Mouse (Mus musculus) myocyte (in vitro differentiated cells): ENCODE measurements around the gene Gm9918.

Source experiments
- CEBPB ChIP-seq: IDR thresholded peaks from 2 replicates; pipeline ENCODE4 v1.6.1; 2011; ENCODE audit warnings: mild to moderate bottlenecking, moderate library complexity; ENCODE audit not compliant: poor library complexity, insufficient read depth, severe bottlenecking
- E2F4 ChIP-seq: IDR thresholded peaks from one replicate; pipeline ENCODE4 v1.6.1; 2011; ENCODE audit warnings: mild to moderate bottlenecking, control low read depth, moderate library complexity; ENCODE audit not compliant: insufficient read depth
- MAX ChIP-seq: IDR thresholded peaks from one replicate; pipeline ENCODE4 v1.6.1; 2011; ENCODE audit warnings: low read depth, mild to moderate bottlenecking, control low read depth
- MYOD1 ChIP-seq, 3 experiments: IDR thresholded peaks; one replicate each; pipeline ENCODE4 v1.6.1; 2011; ENCODE audit warnings: control low read depth in 2 of 3, low read depth in 2 of 3, mild to moderate bottlenecking in 2 of 3, moderate library complexity in 1 of 3; ENCODE audit not compliant: insufficient read length in 2 of 3, control insufficient read depth in 1 of 3
- MYOG ChIP-seq, 3 experiments: IDR thresholded peaks; one replicate each; pipeline ENCODE4 v1.6.1; 2011; ENCODE audit warnings: control low read depth in 2 of 3, low read depth in 2 of 3, mild to moderate bottlenecking in 2 of 3; ENCODE audit not compliant: insufficient read length in 2 of 3, control insufficient read depth in 1 of 3, insufficient read depth in 1 of 3
- POLR2A ChIP-seq: IDR thresholded peaks from one replicate; pipeline ENCODE4 v1.6.1; 2011; ENCODE audit warnings: low read depth, mild to moderate bottlenecking, control low read depth, moderate library complexity; ENCODE audit not compliant: insufficient read length
- POLR2AphosphoS2 ChIP-seq: IDR thresholded peaks from one replicate; pipeline ENCODE4 v1.6.1; 2011; ENCODE audit warnings: low read depth, control low read depth; ENCODE audit not compliant: insufficient read length
- REST ChIP-seq: IDR thresholded peaks from one replicate; pipeline ENCODE4 v1.6.1; 2011; ENCODE audit warnings: mild to moderate bottlenecking, control low read depth, moderate library complexity; ENCODE audit not compliant: insufficient read depth, insufficient read length
- SRF ChIP-seq: IDR thresholded peaks from one replicate; pipeline ENCODE4 v1.6.1; 2011; ENCODE audit warnings: low read depth; ENCODE audit not compliant: control insufficient read depth, insufficient read length
- TCF12 ChIP-seq: IDR thresholded peaks from one replicate; pipeline ENCODE4 v1.6.1; 2011; ENCODE audit warnings: mild to moderate bottlenecking, control low read depth; ENCODE audit not compliant: poor library complexity, insufficient read depth, severe bottlenecking
- TCF3 ChIP-seq: IDR thresholded peaks from one replicate; pipeline ENCODE4 v1.6.1; 2011; ENCODE audit warnings: low read depth, control low read depth; ENCODE audit not compliant: insufficient read length
- USF1 ChIP-seq: IDR thresholded peaks from one replicate; pipeline ENCODE4 v1.6.1; 2011; ENCODE audit warnings: low read depth, mild to moderate bottlenecking, control low read depth, moderate library complexity

DNA sequence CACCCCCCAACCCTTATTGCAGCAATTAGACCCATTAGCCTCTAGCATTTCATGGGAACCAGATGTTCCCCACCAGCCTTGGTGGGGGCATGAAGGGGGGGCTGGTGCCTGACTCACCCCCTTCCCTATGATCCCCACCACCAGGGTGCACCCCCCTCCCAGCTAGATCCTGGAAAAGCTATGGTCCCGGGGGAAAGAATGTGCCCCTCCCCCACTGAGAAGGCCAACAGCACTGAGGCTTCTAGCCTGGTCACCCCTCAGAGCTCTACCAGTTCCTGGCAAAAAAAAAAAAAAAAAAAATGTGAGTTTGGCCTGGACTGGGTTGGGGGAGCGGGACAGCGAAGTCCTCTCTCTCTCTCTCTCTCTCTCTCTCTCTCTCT is 21.6 kb upstream of the Gm9918 start:
- no peak for TF ChIP-seq E2F4
- TF ChIP-seq POLR2A = no peak
- TF ChIP-seq MYOD1 (IDR thresholded peaks at IDR 0.05; ENCODE audit: control insufficient read depth in 1 of 3, insufficient read length in 2 of 3, low read depth in 2 of 3) = no peak
- TF ChIP-seq TCF12 = no peak
- TF ChIP-seq MAX = no peak
- no peak for TF ChIP-seq USF1
- no peak for TF ChIP-seq REST
- TF ChIP-seq CEBPB = no peak
- no peak for TF ChIP-seq MYOG (IDR thresholded peaks at IDR 0.05; ENCODE audit: control insufficient read depth in 1 of 3, insufficient read depth in 1 of 3, insufficient read length in 2 of 3, low read depth in 2 of 3)
- no peak for TF ChIP-seq POLR2AphosphoS2
- no peak for TF ChIP-seq SRF
- TF ChIP-seq TCF3 = no peak
